Mouse (Mus musculus) urinary bladder, postnatal 14 days (tissue): Measurements from ENCODE around the gene Gm20854.
"Not testable (repeated sequence)": the region's sequence is repeated elsewhere in the genome, so short reads cannot be mapped to it uniquely, and the experiment has no call there.

ENCODE experiments used
- DNase-seq: peaks from one replicate; pipeline ENCODE4 v3.0.0; 2021; ENCODE audit warnings: low spot score

Gene Gm20854

DNA sequence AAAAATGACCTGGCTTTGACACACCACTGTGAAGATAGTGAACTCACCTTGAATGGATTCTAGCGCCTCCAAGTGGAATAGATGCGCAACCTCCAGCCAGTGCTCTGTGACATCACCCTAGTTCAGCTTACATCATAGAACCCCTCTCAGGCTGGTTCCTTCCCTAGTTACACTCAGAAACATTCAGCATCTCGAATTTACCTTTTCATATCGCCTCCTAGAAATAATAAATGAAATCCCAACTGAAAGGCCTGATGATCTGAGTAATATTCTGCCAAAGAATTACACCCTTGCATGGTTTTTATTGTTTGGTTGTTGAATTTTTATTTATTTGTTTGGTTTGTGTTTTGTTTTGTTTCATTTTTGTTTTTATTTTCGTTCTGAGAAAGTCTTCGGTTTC lies at the start of gene Gm20854:
Gene Gm20854, minus strand, starts transcription at position 101 of the 400 bp plus-strand sequence.
- not testable (repeated sequence) for DNase-seq
